Mouse (Mus musculus): Measurements from ENCODE around the gene Cpa2. TPM values are rescaled to one million over a fixed set of nuclear protein-coding genes. Genes with fewer than 3 reads are reported as not detected.

The Cpa2 gene
- total RNA-seq, 2 experiments from 2014 or later = not detected

DNA sequence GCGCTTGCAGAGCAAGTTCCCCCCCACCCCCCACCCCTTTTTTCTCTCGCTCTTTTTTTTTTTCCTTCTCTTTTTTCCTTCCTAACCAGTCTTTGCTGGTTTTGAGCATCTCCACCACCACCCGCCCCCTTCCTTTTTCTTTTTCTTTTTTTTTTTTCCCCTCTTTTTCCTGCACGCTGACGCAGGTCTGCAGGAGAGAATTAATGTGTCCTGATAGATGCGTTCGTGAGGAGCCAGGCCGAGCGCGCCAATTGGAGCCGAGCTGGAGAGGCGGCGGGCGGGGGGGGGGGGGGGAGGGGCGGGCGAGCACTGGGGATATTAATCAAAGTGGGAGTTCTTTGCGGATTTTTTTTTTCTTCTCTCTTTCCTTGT, 5.9 kb downstream of the Cpa2 start:
- no peak for ATAC-seq (replicated peaks; ENCODE audit: low FRiP score, poor library complexity, severe bottlenecking)

- no peak for ATAC-seq (replicated peaks; ENCODE audit: low FRiP score, poor library complexity, severe bottlenecking)
Measured at GRCm38 (mm10) chr6:30547656-30548306, 6.4 kb downstream of the Cpa2 start.

- no peak for ATAC-seq (replicated peaks; ENCODE audit: low FRiP score, poor library complexity, severe bottlenecking)
Measured at GRCm38 (mm10) chr6:30549231-30549761, 7.9 kb downstream of the Cpa2 start.

- no peak for ATAC-seq (replicated peaks; ENCODE audit: low FRiP score, poor library complexity, severe bottlenecking)
Measured at GRCm38 (mm10) chr6:30550496-30551192, 9.3 kb downstream of the Cpa2 start.

GRCm38 (mm10) chr6:30551193-30551515, 9.8 kb downstream of the Cpa2 start:
- no peak for ATAC-seq (replicated peaks; ENCODE audit: low FRiP score, poor library complexity, severe bottlenecking)

DNA sequence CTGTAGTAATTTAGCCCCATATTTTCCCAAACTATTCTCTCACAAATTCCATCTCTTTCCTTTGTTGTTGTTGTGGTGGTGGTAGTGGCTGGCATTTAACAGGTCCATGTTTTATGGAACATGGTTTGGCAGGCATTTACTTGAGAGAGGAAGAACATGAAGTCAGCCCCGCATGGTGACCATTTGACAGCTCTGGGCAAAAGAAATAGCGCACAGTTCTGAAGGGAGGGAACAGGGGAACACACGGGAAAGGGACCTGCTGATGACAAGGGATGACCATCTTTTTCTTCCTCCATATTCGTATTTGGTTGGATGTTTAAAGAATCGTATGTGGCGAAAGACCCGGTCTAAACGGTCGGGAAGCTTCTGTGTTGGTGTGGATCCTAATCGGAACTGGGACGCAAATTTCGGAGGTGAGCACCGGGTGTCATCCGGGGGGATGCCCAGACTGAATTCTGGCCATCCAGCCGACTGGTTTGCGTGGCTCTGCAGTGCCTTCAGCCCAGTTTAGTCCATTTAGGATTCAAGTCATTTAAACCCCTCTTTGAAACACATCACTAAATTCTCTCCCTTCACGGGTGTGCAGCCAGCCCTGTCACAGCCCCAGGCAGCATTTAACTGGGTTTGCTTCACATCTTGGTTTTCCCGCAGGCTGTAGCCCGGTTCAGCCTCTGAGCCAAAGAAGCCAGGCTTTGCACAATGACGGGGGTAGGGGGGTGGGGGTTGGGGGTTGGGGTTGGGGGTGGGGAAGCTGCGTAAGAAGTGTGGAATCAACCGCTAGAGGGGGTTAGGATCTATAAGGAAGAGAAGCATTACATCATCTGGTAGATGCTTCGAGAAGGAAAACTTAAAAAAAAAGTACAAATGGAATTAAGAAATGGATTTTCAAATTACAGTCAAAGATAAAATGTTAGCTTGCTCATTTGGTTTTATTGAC, 10.5 kb downstream of the Cpa2 start:
- no peak for ATAC-seq (replicated peaks; ENCODE audit: low FRiP score, poor library complexity, severe bottlenecking)

- ATAC-seq (replicated peaks; ENCODE audit: low FRiP score, poor library complexity, severe bottlenecking) = no peak
Measured at GRCm38 (mm10) chr6:30552628-30553027, 11.2 kb downstream of the Cpa2 start.

DNA sequence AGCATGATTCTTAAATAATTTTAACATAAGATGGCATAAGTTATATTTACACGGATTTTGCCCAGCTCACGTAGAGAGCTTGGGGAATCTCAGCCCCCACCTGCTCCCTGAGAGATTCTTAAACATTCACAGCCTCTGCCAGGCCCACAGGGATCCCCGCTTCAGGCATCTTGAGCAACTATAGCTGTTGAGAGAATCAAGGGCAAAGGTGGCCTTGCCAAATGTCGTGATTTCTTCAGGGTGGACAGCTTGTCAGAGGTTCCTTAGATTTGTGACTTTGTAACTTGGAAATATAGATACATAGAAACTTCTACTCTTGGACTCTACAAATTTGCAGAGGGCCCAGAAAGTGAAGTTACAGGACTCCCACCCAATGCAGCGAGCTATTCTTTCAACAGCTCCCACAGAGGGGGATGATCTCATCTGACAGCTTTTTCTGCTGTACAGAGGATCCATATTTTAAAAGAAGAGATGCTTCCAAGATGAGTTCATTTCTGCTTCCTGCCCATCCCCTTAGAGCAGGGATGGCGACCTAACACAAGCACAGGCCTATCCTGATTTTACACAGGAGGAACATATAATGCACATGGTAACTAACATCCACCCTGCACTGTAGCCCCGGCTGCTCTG, 12.1 kb downstream of the Cpa2 start:
- ATAC-seq (replicated peaks; ENCODE audit: low FRiP score, poor library complexity, severe bottlenecking) = no peak

- ATAC-seq (replicated peaks; ENCODE audit: low FRiP score, poor library complexity, severe bottlenecking) = no peak
Measured at GRCm38 (mm10) chr6:30554092-30554491, 12.7 kb downstream of the Cpa2 start.

DNA sequence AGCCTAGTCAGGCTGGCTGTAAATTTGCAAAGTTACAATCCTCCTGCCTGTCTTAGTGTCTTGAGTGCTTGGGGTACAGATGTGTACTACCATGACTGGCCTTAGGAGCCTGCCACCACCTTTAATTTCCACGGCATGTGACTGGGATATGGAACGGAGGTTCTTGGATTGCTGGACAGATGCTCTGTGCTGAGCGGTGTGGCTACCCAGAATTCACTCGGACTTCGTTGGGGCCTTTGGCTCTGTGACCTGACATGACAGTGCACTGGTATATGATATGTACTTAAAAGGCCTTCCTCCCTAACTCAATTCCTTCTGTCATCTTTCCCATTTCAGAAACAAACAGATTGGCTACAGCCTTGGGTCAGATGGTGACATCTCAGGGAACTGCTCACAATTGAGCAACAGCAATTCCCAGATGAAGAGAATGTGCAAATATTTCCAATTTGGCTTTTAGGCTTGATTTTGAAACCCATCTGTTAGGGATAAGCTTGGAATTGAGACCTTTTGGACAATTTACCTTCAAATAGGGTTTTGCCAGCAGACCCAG, 13.3 kb downstream of the Cpa2 start:
- ATAC-seq (replicated peaks; ENCODE audit: low FRiP score, poor library complexity, severe bottlenecking) = no peak

DNA sequence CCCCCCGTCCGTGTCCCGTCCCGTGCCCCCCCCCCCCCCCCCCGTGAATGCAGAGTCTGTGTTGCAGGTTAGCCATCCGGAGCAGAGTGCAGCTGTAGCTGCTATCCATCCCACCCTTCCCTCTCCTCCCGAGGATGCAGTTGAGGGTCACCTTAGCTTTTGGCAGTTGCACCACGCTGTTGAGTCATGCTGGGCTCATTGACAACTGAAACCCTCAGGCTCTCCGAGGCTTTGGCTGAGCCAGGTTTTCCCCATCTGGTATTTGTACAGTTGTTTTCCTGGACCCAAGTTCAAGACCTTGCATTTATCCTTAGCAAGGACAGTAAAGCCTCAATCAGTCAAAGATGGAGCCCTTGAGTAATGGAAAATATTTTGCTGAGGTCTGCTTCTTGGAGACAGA, 14.7 kb downstream of the Cpa2 start:
- ATAC-seq (replicated peaks; ENCODE audit: low FRiP score, poor library complexity, severe bottlenecking) = no peak

- no peak for ATAC-seq (replicated peaks; ENCODE audit: low FRiP score, poor library complexity, severe bottlenecking)
Measured at GRCm38 (mm10) chr6:30559726-30560125, 18.3 kb downstream of the Cpa2 start.

DNA sequence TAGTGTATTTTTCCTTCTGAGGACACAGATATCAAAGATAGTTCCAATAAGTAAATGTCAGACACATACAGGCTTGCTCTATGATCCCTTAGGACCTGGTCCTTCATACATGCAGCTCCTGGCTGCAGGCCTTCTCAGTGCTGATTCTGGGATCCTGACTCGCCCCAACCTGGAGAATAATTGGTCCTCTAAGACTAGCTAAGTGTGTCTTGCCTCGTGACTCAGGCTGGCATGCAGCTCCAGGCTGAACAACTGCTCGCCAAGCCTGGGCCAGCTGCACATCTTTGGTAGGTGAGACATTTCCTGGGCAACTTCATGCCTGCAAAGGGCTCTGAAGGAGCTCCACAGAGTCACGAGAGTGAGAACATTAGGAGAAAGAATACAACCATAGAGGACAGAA, 20.8 kb downstream of the Cpa2 start:
- no peak for ATAC-seq (replicated peaks; ENCODE audit: low FRiP score, poor library complexity, severe bottlenecking)

- ATAC-seq (replicated peaks; ENCODE audit: low FRiP score, poor library complexity, severe bottlenecking) = no peak
Measured at GRCm38 (mm10) chr6:30563575-30563974, 22.2 kb downstream of the Cpa2 start.

GRCm38 (mm10) chr6:30564051-30564450, 22.7 kb downstream of the Cpa2 start:
- no peak for ATAC-seq (replicated peaks; ENCODE audit: low FRiP score, poor library complexity, severe bottlenecking)

- ATAC-seq (replicated peaks; ENCODE audit: low FRiP score, poor library complexity, severe bottlenecking) = no peak
Measured at GRCm38 (mm10) chr6:30568069-30568468, 26.7 kb downstream of the Cpa2 start, which contains the start of gene Cpa4. Gene Cpa4, plus strand, starts transcription at chr6:30568369.

- ATAC-seq (replicated peaks; ENCODE audit: low FRiP score, poor library complexity, severe bottlenecking) = no peak
Measured at GRCm38 (mm10) chr6:30569331-30569730, 27.9 kb downstream of the Cpa2 start.

GRCm38 (mm10) chr6:30570012-30570411, 28.6 kb downstream of the Cpa2 start:
- no peak for ATAC-seq (replicated peaks; ENCODE audit: low FRiP score, poor library complexity, severe bottlenecking)

DNA sequence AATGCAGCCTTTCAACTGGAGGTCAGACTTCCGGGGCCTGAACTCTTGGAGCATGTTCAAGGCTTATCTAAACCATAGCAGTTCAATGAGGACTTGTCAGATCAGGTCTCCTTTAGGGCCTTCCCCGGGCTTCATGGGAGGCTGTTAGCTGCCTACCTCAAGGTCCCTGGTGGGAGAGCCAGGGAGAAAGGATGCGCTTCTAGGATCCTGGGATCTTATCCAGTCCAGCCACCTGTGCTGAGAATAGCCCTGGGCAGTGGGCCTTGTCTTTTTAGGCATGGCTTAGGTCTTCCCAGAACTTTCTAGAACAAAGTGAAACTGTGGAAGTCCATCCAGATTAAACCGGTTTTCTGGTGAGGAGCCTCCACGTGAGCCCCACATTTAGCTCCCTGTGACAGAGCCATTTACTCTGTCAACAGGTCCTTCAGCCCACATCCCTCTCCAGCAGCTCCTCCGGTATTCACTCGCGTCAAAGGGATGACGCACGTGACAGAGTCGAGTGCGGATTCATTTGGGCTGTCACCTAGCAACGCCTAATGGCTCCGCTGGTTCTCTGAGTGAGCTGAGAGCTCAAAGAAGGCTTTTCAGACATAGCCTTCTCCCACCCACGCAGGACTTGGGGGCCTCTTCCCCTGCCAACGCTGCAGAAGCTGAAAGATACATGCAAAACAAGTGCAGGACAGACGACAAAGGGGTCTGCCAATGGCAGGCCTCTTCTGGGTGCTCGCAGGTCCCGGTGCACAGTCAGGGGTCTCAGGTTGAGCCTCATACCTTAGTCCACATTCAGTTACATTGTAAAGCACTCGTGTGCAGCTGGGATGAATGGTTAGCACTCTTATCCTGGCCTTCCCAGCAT, 31.3 kb downstream of the Cpa2 start:
- ATAC-seq (replicated peaks; ENCODE audit: low FRiP score, poor library complexity, severe bottlenecking) = no peak

All from erythroid progenitor cell, adult 5-6 weeks (primary cell).